Mouse (Mus musculus) neutrophil, adult 59 days (primary cell): Measurements from ENCODE around the gene Fignl2. TPM values are rescaled to one million over a fixed set of nuclear protein-coding genes. Genes with fewer than 3 reads are reported as not detected.

Source experiments
- total RNA-seq, 2 experiments: library from RNA; stranded (reverse); gene quantifications; 1 replicate in 1 of 2; 2 replicates in 1 of 2; pipeline ENCODE4 v1.2.4; 2023

Fignl2 gene
- under 1 TPM in 1 of 2 experiments, not detected in 1; 0.13 TPM for total RNA-seq

DNA sequence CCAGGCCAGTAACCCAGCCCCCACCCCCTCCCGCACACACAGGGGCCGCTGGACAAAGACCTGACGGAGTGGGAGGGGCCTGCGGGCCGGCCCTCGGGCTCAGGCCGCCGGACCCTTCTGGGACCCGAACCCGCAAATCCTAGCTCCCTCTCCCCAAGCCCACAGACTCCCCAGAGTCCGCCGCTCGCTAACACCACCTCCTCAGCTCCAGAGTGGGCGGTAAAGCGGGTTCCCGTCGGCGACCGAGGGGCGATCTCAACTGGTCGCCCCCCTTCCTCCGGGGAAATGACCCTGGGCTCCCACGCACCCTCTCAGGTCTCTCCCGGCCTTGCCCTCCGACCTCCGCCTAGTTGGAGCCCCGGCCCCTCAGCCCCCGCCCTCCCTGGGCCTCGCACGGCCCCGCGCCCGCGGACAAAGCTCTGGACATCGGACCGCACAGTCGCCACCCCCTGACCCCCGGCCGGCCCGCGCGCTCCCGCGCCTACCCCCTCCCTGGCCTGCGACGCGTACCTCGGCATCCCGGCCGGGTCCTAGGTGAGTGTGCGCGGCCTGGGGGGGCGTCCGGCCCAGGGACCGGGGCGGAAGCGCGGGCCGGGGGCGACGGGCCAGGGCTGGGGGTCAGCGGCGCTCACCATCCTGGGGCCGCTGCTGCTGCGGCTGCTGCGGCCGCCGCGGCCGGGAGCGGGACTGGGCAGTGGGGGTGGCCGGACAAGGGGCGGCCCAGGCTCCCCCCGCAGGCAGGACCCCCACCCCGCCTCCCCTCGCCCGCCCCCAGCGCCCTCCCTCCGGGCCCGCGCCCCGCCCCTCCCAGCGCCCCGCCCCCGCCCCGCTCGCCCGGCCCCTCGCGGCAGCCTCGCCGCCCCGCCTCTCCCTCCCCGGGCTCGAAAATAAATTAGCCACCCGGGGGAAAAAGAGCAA, at the start of gene Fignl2:
Gene Fignl2 (minus strand): TSS at position 755 of the 918 bp plus-strand sequence.

DNA sequence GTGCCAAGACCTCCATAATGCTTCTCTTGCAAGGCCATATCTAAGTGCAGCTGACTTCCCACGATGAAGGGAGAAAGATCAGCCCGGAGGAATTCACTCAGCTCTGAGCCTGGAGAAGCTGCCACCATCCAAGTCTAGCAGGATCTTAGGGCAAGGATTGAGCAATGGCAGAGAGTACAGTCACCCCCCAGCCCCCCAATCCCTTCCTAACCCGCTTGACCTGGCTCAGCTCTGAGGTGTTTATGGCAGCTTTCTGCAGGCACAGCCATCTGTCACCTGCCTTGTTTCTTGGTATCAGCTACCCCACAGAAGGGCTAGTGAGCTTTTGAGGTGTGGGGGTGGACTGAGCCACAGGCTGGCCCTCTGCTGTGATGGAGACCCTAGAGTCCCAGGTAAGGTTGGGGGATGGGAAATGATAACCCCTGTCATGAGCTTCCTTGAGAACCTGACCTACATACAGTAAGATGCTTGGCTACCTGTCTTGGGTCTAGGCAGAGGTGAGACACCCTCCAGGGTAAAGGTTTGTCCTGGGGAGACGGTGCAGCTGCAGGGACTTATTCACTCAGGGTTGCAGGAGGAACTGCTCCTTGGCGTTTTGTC, 37.2 kb upstream of the Fignl2 start, which contains the start of gene Ankrd33:
Gene Ankrd33 (plus strand): TSS at position 245 of the 600 bp plus-strand sequence.

DNA sequence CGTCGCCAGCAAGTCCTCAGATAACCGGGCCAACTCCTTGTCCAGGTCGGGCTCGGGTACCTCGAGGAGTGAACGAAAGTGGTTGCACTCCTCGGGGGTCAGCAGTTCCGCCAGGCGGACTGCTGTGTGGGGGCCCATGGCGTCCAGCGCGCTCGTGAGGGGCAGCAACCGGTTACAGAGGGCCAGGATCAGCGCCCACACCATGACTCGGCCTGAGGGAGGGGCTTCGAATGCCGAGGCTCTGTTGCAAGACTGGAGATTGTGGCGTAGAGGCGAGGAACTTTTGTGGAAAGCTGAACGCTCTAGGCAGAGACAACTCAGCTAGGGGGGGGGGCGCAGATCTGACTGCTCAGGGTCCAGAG, 31.2 kb downstream of the Fignl2 start, which contains the start of gene Gm47841:
Gene Gm47841 (minus strand): TSS at position 204 of the 362 bp plus-strand sequence.

Other genes starting within 250 kb of the Fignl2 start
- gene Scn8a, start 208.7 kb downstream of the Fignl2 start, total RNA-seq, result not detected
- gene Gm47841, start 31.2 kb downstream of the Fignl2 start, total RNA-seq, result not detected
- gene Ankrd33, start 37.2 kb upstream of the Fignl2 start, total RNA-seq, result not detected
- 10 to 100 TPM; 48.6 to 64.1 TPM for gene Acvrl1, start 50.0 kb upstream of the Fignl2 start, total RNA-seq
- gene Acvr1b, start 95.5 kb upstream of the Fignl2 start, total RNA-seq, result 10 to 100 TPM; 16.0 to 16.4 TPM
- 1 to 10 TPM; 1.3 to 2.9 TPM for gene Grasp, start 145.6 kb upstream of the Fignl2 start, total RNA-seq
- 100 to 1,000 TPM; 104 to 130 TPM for gene Nr4a1, start 175.7 kb upstream of the Fignl2 start, total RNA-seq
- gene Atg101, start 205.7 kb upstream of the Fignl2 start, total RNA-seq, result 10 to 100 TPM; 54.9 to 57.1 TPM
- gene 6030408B16Rik, start 214.6 kb upstream of the Fignl2 start, total RNA-seq, result under 1 TPM; 0.24 to 0.31 TPM